Mouse (Mus musculus) liver, embryonic 14 days (tissue): ENCODE measurements around the gene Scgb2b19. TPM values are rescaled to one million over a fixed set of nuclear protein-coding genes. Genes with fewer than 3 reads are reported as not detected.

Experiments
- polyA plus RNA-seq: library from polyadenylated mRNA; depleted of rRNA; stranded (reverse); fragments of >200 nt; gene quantifications from 2 replicates; pipeline ENCODE4 v1.2.3, GENCODE M21; 2012; rRNA removed

Scgb2b19 gene
- not detected in 2 replicates for polyA plus RNA-seq

DNA sequence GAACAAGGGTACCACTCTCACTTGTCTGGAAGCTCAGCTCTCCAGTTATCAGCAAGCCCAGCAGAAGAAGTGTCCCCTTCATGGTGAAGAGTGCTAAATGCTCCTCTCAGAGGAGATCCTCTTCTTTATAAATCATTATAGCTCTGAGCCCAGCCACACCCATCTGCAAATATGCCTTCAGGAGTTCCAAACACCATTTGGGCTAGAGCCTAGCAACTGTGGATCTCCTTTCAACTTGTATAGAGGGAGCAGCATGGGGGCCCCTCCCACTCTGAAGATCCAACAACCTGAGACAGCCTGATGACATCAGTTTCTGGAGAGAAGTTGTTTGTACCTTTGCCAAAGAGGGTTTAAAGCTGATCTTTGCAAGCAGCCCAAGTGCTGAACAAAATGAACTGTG is at the start of gene Scgb2b19:
Scgb2b19 (minus strand) TSS at position 101 of the 400 bp plus-strand sequence.

DNA sequence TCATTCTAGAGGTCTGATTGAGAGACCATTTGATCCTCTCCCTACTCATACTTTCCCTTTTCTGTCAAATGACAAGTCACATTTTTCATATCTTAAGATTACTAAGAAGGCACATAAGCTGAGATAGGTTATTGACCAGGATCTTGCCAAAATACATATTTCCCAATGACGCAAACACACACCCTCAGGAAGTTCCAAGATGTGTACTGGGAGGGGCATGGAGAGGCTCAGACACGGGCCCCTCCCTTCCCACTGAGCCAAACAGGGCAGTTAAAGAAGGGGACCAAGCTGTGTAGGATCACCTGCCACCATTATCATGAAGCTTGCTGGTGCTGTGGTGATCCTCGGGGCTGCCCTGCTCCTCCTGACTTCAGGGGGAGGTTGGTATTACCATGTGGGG is 6.9 kb upstream of the Scgb2b19 start, which contains the start of gene Scgb1b19:
Scgb1b19 (plus strand) TSS at position 301 of the 400 bp plus-strand sequence.

Other genes starting within 250 kb of the Scgb2b19 start
- gene Scgb2b17, start 223.8 kb downstream of the Scgb2b19 start, polyA plus RNA-seq: not detected in 2 replicates
- not detected in 2 replicates for gene Scgb1b17, start 216.9 kb downstream of the Scgb2b19 start, polyA plus RNA-seq
- gene Scgb2b18, start 106.5 kb downstream of the Scgb2b19 start, polyA plus RNA-seq: not detected in 2 replicates
- gene Scgb1b18, start 94.8 kb downstream of the Scgb2b19 start, polyA plus RNA-seq: not detected in 2 replicates
- gene Scgb1b19, start 7.0 kb upstream of the Scgb2b19 start, polyA plus RNA-seq: not detected in 2 replicates
- gene Scgb2b20, start 86.0 kb upstream of the Scgb2b19 start, polyA plus RNA-seq: not detected in 2 replicates
- gene Scgb1b20, start 92.9 kb upstream of the Scgb2b19 start, polyA plus RNA-seq: not detected in 2 replicates
- not detected in 2 replicates for gene Scgb2b21, start 240.1 kb upstream of the Scgb2b19 start, polyA plus RNA-seq